Mouse (Mus musculus) testis, adult 2 months (tissue): ENCODE results near the gene Rnf19b. TPM values are rescaled to one million over a fixed set of nuclear protein-coding genes. Genes with fewer than 3 reads are reported as not detected.

Source experiments
- H3K27ac ChIP-seq: fragments of 200-500 bp; 2 replicates; pipeline ENCODE4 v1.5.1; 2012; ENCODE audit warnings: low read depth, low read length; ENCODE audit not compliant: control insufficient read depth, insufficient read depth
- H3K27me3 ChIP-seq: fragments of 200-500 bp; 2 replicates; pipeline ENCODE4 v1.6.1; 2012; ENCODE audit warnings: mild to moderate bottlenecking, low read length, moderate library complexity; ENCODE audit not compliant: control insufficient read depth, insufficient read depth
- H3K36me3 ChIP-seq: fragments of 200-500 bp; 2 replicates; pipeline ENCODE4 v1.6.1; 2012; ENCODE audit warnings: mild to moderate bottlenecking, low read length; ENCODE audit not compliant: control insufficient read depth, insufficient read depth
- H3K4me1 ChIP-seq: fragments of 200-500 bp; 2 replicates; pipeline ENCODE4 v1.6.1; 2012; ENCODE audit warnings: low read length; ENCODE audit not compliant: control insufficient read depth, insufficient read depth
- H3K4me3 ChIP-seq: fragments of 200-500 bp; 2 replicates; pipeline ENCODE4 v1.5.1; 2012; ENCODE audit warnings: low read depth, mild to moderate bottlenecking, low read length, moderate library complexity, mixed read lengths; ENCODE audit not compliant: control insufficient read depth
- CTCF ChIP-seq: fragments of 200-500 bp; IDR thresholded peaks from 2 replicates; pipeline ENCODE4 v1.5.1; 2012; ENCODE audit warnings: low read depth, mild to moderate bottlenecking, inconsistent platforms, low read length, moderate library complexity; ENCODE audit not compliant: control insufficient read depth, insufficient read depth, insufficient replicate concordance
- POLR2A ChIP-seq: fragments of 200-500 bp; IDR thresholded peaks from 2 replicates; pipeline ENCODE4 v1.6.1; 2012; ENCODE audit warnings: low read depth, mild to moderate bottlenecking, inconsistent platforms, low read length, moderate library complexity; ENCODE audit not compliant: control insufficient read depth
- polyA plus RNA-seq: library from polyadenylated mRNA; depleted of rRNA; stranded (reverse); fragments of >200 nt; gene quantifications from 2 replicates; pipeline ENCODE4 v1.2.3, GENCODE M21; 2012

Gene Rnf19b
- polyA plus RNA-seq, 1 experiment: 515 TPM

GRCm38 (mm10) chr4:129030746-129031145 lies 27.3 kb upstream of the Rnf19b start:
- Histone ChIP-seq H3K4me1 (peaks cover 13% of the 10 kb centered on the region), H3K4me3 (no peak overlapping the region), H3K36me3 (no peaks in the 10 kb centered on the region), H3K27ac (no peak overlapping the region), H3K27me3 (no peaks in the 10 kb centered on the region)
- TF ChIP-seq CTCF (no peak), POLR2A (no peak)

GRCm38 (mm10) chr4:129031408-129031965 lies 26.6 kb upstream of the Rnf19b start:
- H3K27ac ChIP-seq: no peak overlapping the region
- TF ChIP-seq POLR2A: no peak
- TF ChIP-seq CTCF: no peak
- no peaks in the 10 kb centered on the region for H3K27me3 ChIP-seq
- H3K36me3 ChIP-seq: no peaks in the 10 kb centered on the region
- no peak overlapping the region for H3K4me3 ChIP-seq
- peaks cover 15% of the 10 kb centered on the region for H3K4me1 ChIP-seq

GRCm38 (mm10) chr4:129032133-129032962 lies 25.7 kb upstream of the Rnf19b start:
- Histone ChIP-seq H3K4me3 (no peak overlapping the region), H3K36me3 (no peaks in the 10 kb centered on the region), H3K27me3 (no peaks in the 10 kb centered on the region), H3K4me1 (peaks cover 15% of the 10 kb centered on the region), H3K27ac (peak overlapping the region; percentile 47)
- TF ChIP-seq POLR2A: no peak
- no peak for TF ChIP-seq CTCF

- Histone ChIP-seq H3K36me3 (no peaks in the 10 kb centered on the region), H3K27ac (no peak overlapping the region), H3K4me3 (no peak overlapping the region), H3K4me1 (peaks cover 15% of the 10 kb centered on the region), H3K27me3 (no peaks in the 10 kb centered on the region)
- no peak for TF ChIP-seq CTCF
- no peak for TF ChIP-seq POLR2A
Observed at GRCm38 (mm10) chr4:129032963-129033951, 24.8 kb upstream of the Rnf19b start.

GRCm38 (mm10) chr4:129034224-129034623 lies 23.8 kb upstream of the Rnf19b start:
- Histone ChIP-seq H3K27me3 (no peaks in the 10 kb centered on the region), H3K4me1 (peaks cover 15% of the 10 kb centered on the region), H3K4me3 (no peak overlapping the region), H3K27ac (no peak overlapping the region), H3K36me3 (no peaks in the 10 kb centered on the region)
- TF ChIP-seq POLR2A (no peak), CTCF (no peak)

GRCm38 (mm10) chr4:129034706-129035660 lies 23.1 kb upstream of the Rnf19b start:
- H3K27ac ChIP-seq: no peak overlapping the region

More at GRCm38 (mm10) chr4:129034706-129035660, 23.1 kb upstream of the Rnf19b start:
- Histone ChIP-seq H3K36me3 (no peaks in the 10 kb centered on the region), H3K4me3 (no peak overlapping the region), H3K27me3 (no peaks in the 10 kb centered on the region), H3K4me1 (peaks cover 15% of the 10 kb centered on the region)
- no peak for TF ChIP-seq CTCF
- no peak for TF ChIP-seq POLR2A
